Mouse (Mus musculus) lung, adult 2 months (tissue): ENCODE data around the gene Npnt.

Source experiments
- CTCF ChIP-seq: fragments of 200-500 bp; IDR thresholded peaks from 2 replicates; pipeline ENCODE4 v1.5.1; 2011; ENCODE audit warnings: mild to moderate bottlenecking, low read length, control low read depth; ENCODE audit not compliant: insufficient read depth
- POLR2A ChIP-seq: fragments of 200-500 bp; IDR thresholded peaks from 2 replicates; pipeline ENCODE4 v1.6.1; 2011; ENCODE audit warnings: low read depth, mild to moderate bottlenecking, control low read depth, low read length, borderline replicate concordance; ENCODE audit errors: extremely low read depth

GRCm38 (mm10) chr3:132915661-132916060, 34.4 kb downstream of the Npnt start:
- TF ChIP-seq CTCF = no peak
- no peak for TF ChIP-seq POLR2A
